Mouse (Mus musculus) urinary bladder, postnatal 36 days (tissue): ENCODE measurements around the gene Pithd1.

ENCODE experiments used
- DNase-seq, 2 experiments: peaks; one replicate each; pipeline ENCODE4 v3.0.0; 2022; ENCODE audit warnings: low spot score in 2 of 2, mixed read lengths in 1 of 2

The Pithd1 gene

GRCm38 (mm10) chr4:135929828-135930227, 57.2 kb downstream of the Pithd1 start:
- no peak for DNase-seq

GRCm38 (mm10) chr4:135929405-135929804, 57.7 kb downstream of the Pithd1 start:
- DNase-seq, result no peak

- no peak for DNase-seq
These were observed 58.7 kb downstream of the Pithd1 start for GRCm38 (mm10) chr4:135928376-135928775.

- no peak for DNase-seq
These were observed 60.2 kb downstream of the Pithd1 start for GRCm38 (mm10) chr4:135926861-135927260.

- DNase-seq, result no peak
These were observed 60.8 kb downstream of the Pithd1 start for GRCm38 (mm10) chr4:135926195-135926808.
